Mouse (Mus musculus): ENCODE data around the gene Gtf2ird2. TPM values are rescaled to one million over a fixed set of nuclear protein-coding genes. Genes with fewer than 3 reads are reported as not detected.

The Gtf2ird2 gene
- polyA plus RNA-seq, 1 experiment from 2014 or later, result 4.4 TPM

GRCm38 (mm10) chr5:134227574-134228248 lies 43.9 kb downstream of the Gtf2ird2 start:
- ATAC-seq, result no peak
- H3K4me2 ChIP-seq (replicated peaks; ENCODE audit: low read depth, low read length), result peak overlapping the region; percentile 29; the same call in 1 of the 2 replicates
- no peak overlapping the region for H3K9ac ChIP-seq (replicated peaks; ENCODE audit: low read depth)
- H3K9me3 ChIP-seq (ENCODE audit: low read length), result no peaks in the 10 kb centered on the region
- TF ChIP-seq CTCF (IDR thresholded peaks at IDR 0.05), result peak; percentile 62
- TF ChIP-seq EP300 (IDR thresholded peaks at IDR 0.05), result no peak
- peaks cover 5% of the 10 kb centered on the region; the same call in 1 of the 2 replicates for H3K4me1 ChIP-seq (ENCODE audit: insufficient read depth, low read depth, low read length)
- H3K36me3 ChIP-seq (ENCODE audit: insufficient read depth, low read length), result no peaks in the 10 kb centered on the region
- peak overlapping the region; percentile 78; the same call in 1 of the 2 replicates for H3K27ac ChIP-seq (ENCODE audit: low read length)
- peak; percentile 77 for DNase-seq (ENCODE audit: low spot score)
- no peaks in the 10 kb centered on the region for H3K27me3 ChIP-seq (replicated peaks; ENCODE audit: insufficient read depth, low read length)
- H3K4me3 ChIP-seq (ENCODE audit: low read depth, low read length), result peak overlapping the region; percentile 8; the same call in 1 of the 2 replicates
- WGBS, result 27% methylated on average over 11 of the region's 11 CpGs

- WGBS, result 48% methylated on average over 6 of the region's 6 CpGs
- Histone ChIP-seq H3K4me2 (replicated peaks; ENCODE audit: low read depth, low read length) (peak overlapping the region; percentile 29; the same call in 1 of the 2 replicates), H3K9me3 (ENCODE audit: low read length) (no peaks in the 10 kb centered on the region), H3K27ac (ENCODE audit: low read length) (peak overlapping the region; percentile 78), H3K36me3 (ENCODE audit: insufficient read depth, low read length) (no peaks in the 10 kb centered on the region), H3K4me3 (ENCODE audit: low read depth, low read length) (peak overlapping the region; percentile 8; the same call in 1 of the 2 replicates), H3K9ac (replicated peaks; ENCODE audit: low read depth) (no peak overlapping the region), H3K4me1 (ENCODE audit: insufficient read depth, low read depth, low read length) (peaks cover 5% of the 10 kb centered on the region; the same call in 1 of the 2 replicates), H3K27me3 (replicated peaks; ENCODE audit: insufficient read depth, low read length) (no peaks in the 10 kb centered on the region)
- DNase-seq (ENCODE audit: low spot score), result peak; percentile 41
- TF ChIP-seq EP300 (IDR thresholded peaks at IDR 0.05) (0 out of 2 replicates have a peak, but pooled peaks have one; percentile 26), CTCF (IDR thresholded peaks at IDR 0.05) (no peak)
- ATAC-seq, result 0 out of 2 replicates have a peak, but pooled peaks have one; percentile 8
These were observed 44.4 kb downstream of the Gtf2ird2 start for GRCm38 (mm10) chr5:134228249-134228638.

GRCm38 (mm10) chr5:134229391-134229790 lies 45.6 kb downstream of the Gtf2ird2 start, which contains the start of gene Ncf1:
Gene Ncf1, minus strand, starts transcription at chr5:134229625.
- peak; percentile 72 for DNase-seq (ENCODE audit: low spot score)
- H3K27me3 ChIP-seq (replicated peaks; ENCODE audit: insufficient read depth, low read length), result no peaks in the 10 kb centered on the region
- H3K36me3 ChIP-seq (ENCODE audit: insufficient read depth, low read length), result no peaks in the 10 kb centered on the region
- peak within 1 kb of the TSS; percentile 29; the same call in 1 of the 2 replicates for H3K4me2 ChIP-seq (replicated peaks; ENCODE audit: low read depth, low read length)
- WGBS, result 67% methylated on average over 7 of the region's 7 CpGs
- TF ChIP-seq EP300 (IDR thresholded peaks at IDR 0.05) (no peak), CTCF (IDR thresholded peaks at IDR 0.05) (no peak)
- H3K4me1 ChIP-seq (ENCODE audit: insufficient read depth, low read depth, low read length), result peaks cover 5% of the 10 kb centered on the region; the same call in 1 of the 2 replicates
- no peaks in the 10 kb centered on the region for H3K9me3 ChIP-seq (ENCODE audit: low read length)
- no peak within 1 kb of the TSS for H3K9ac ChIP-seq (replicated peaks; ENCODE audit: low read depth)
- peak within 1 kb of the TSS; percentile 8; the same call in 1 of the 2 replicates for H3K4me3 ChIP-seq (ENCODE audit: low read depth, low read length)
- H3K27ac ChIP-seq (ENCODE audit: low read length), result peak within 1 kb of the TSS; percentile 78
- ATAC-seq, result peak; percentile 16

- no peak overlapping the region for H3K4me3 ChIP-seq (ENCODE audit: low read depth, low read length)
- peak; percentile 48 for DNase-seq (ENCODE audit: low spot score)
- H3K4me2 ChIP-seq (replicated peaks; ENCODE audit: low read depth, low read length), result no peak overlapping the region
- H3K4me1 ChIP-seq (ENCODE audit: insufficient read depth, low read depth, low read length), result peaks cover 13% of the 10 kb centered on the region; the same call in 1 of the 2 replicates
- no peaks in the 10 kb centered on the region for H3K27me3 ChIP-seq (replicated peaks; ENCODE audit: insufficient read depth, low read length)
- peak overlapping the region; percentile 74 for H3K27ac ChIP-seq (ENCODE audit: low read length)
- H3K36me3 ChIP-seq (ENCODE audit: insufficient read depth, low read length), result no peaks in the 10 kb centered on the region
- WGBS, result 48% methylated on average over 5 of the region's 5 CpGs
- no peak overlapping the region for H3K9ac ChIP-seq (replicated peaks; ENCODE audit: low read depth)
- TF ChIP-seq EP300 (IDR thresholded peaks at IDR 0.05) (no peak), CTCF (IDR thresholded peaks at IDR 0.05) (no peak)
- H3K9me3 ChIP-seq (ENCODE audit: low read length), result no peaks in the 10 kb centered on the region
- ATAC-seq, result no peak
These were observed 47.6 kb downstream of the Gtf2ird2 start for GRCm38 (mm10) chr5:134231376-134231775.

GRCm38 (mm10) chr5:134232111-134232510 lies 48.3 kb downstream of the Gtf2ird2 start:
- ATAC-seq (peak; percentile 63), DNase-seq (ENCODE audit: low spot score) (peak; percentile 81)
- H3K27me3 ChIP-seq (replicated peaks; ENCODE audit: insufficient read depth, low read length), result no peaks in the 10 kb centered on the region
- no peak overlapping the region for H3K9ac ChIP-seq (replicated peaks; ENCODE audit: low read depth)
- H3K9me3 ChIP-seq (ENCODE audit: low read length), result no peaks in the 10 kb centered on the region
- WGBS, result 24% methylated on average over 6 of the region's 6 CpGs
- no peak overlapping the region; the same call in 1 of the 2 replicates for H3K4me2 ChIP-seq (replicated peaks; ENCODE audit: low read depth, low read length)
- TF ChIP-seq CTCF (IDR thresholded peaks at IDR 0.05) (no peak), EP300 (IDR thresholded peaks at IDR 0.05) (no peak)
- no peak overlapping the region for H3K4me3 ChIP-seq (ENCODE audit: low read depth, low read length)
- H3K36me3 ChIP-seq (ENCODE audit: insufficient read depth, low read length), result peaks cover under 1% of the 10 kb centered on the region; the same call in 1 of the 2 replicates
- H3K27ac ChIP-seq (ENCODE audit: low read length), result peak overlapping the region; percentile 74
- H3K4me1 ChIP-seq (ENCODE audit: insufficient read depth, low read depth, low read length), result peaks cover 13% of the 10 kb centered on the region; the same call in 1 of the 2 replicates

GRCm38 (mm10) chr5:134232568-134232967 lies 48.7 kb downstream of the Gtf2ird2 start:
- Histone ChIP-seq H3K4me2 (replicated peaks; ENCODE audit: low read depth, low read length) (no peak overlapping the region; the same call in 1 of the 2 replicates), H3K36me3 (ENCODE audit: insufficient read depth, low read length) (peaks cover 5% of the 10 kb centered on the region; the same call in 1 of the 2 replicates), H3K27me3 (replicated peaks; ENCODE audit: insufficient read depth, low read length) (no peaks in the 10 kb centered on the region), H3K27ac (ENCODE audit: low read length) (peak overlapping the region; percentile 74), H3K4me3 (ENCODE audit: low read depth, low read length) (no peak overlapping the region), H3K4me1 (ENCODE audit: insufficient read depth, low read depth, low read length) (peaks cover 13% of the 10 kb centered on the region; the same call in 1 of the 2 replicates), H3K9ac (replicated peaks; ENCODE audit: low read depth) (no peak overlapping the region), H3K9me3 (ENCODE audit: low read length) (no peaks in the 10 kb centered on the region)
- ATAC-seq (peak; percentile 49), DNase-seq (ENCODE audit: low spot score) (peak; percentile 81)
- WGBS, result 14% methylated on average over 7 of the region's 7 CpGs
- no peak for TF ChIP-seq EP300 (IDR thresholded peaks at IDR 0.05)
- TF ChIP-seq CTCF (IDR thresholded peaks at IDR 0.05), result 0 out of 2 replicates have a peak, but pooled peaks have one; percentile 3

Measured in lung, postnatal 0 days (tissue).